In genomic region chr3:75556695-75557291, GRCm38 (mm10) we compare ENCODE assay signal across 7 mouse cellular contexts. TPM values are rescaled to one million over a fixed set of nuclear protein-coding genes. Genes with fewer than 3 reads are reported as not detected.
DNase-seq lines count a peak whose midpoint lies in the region; ATAC-seq lines count a peak whose summit lies in the region.

Gene Pdcd10, minus strand, starts transcription at chr3:75556856.

- ATAC-seq in embryonic facial prominence, embryonic 12.5 days (ENCODE audit: insufficient number of reproducible peaks, insufficient read depth, low FRiP score, low TSS enrichment) = peak; percentile 99
- ATAC-seq in limb, embryonic 11.5 days (ENCODE audit: insufficient number of reproducible peaks, low FRiP score, low TSS enrichment, low read depth) = peak; percentile 99
- ATAC-seq in midbrain, embryonic 14.5 days (ENCODE audit: low FRiP score, low TSS enrichment) = peak; percentile 96

- H3K4me1 ChIP-seq in embryonic facial prominence, embryonic 12.5 days = peaks cover 8% of the 10 kb centered on the region
- no peaks in the 10 kb centered on the region for H3K4me1 ChIP-seq in limb, embryonic 11.5 days (ENCODE audit: control insufficient read depth, insufficient read depth, low read length)
- H3K4me1 ChIP-seq in midbrain, embryonic 14.5 days (ENCODE audit: control insufficient read depth, insufficient read depth, low read length) = peaks cover 14% of the 10 kb centered on the region

- H3K9me3 ChIP-seq in embryonic facial prominence, embryonic 12.5 days = no peaks in the 10 kb centered on the region
- no peaks in the 10 kb centered on the region for H3K9me3 ChIP-seq in limb, embryonic 11.5 days (ENCODE audit: control insufficient read depth, low read length)
- H3K9me3 ChIP-seq in midbrain, embryonic 14.5 days (ENCODE audit: control insufficient read depth, low read length) = no peaks in the 10 kb centered on the region

- DNase-seq in adrenal gland, postnatal 25 days = peak; percentile 98
- peak; percentile 100 for DNase-seq in heart, adult 11 months
- peak; percentile 100 for DNase-seq in kidney, adult 18-20 months
- peak; percentile 100 for DNase-seq in limb, embryonic 11.5 days (ENCODE audit: low spot score)
- DNase-seq in midbrain, embryonic 14.5 days = peak; percentile 100
- peak; percentile 100 for DNase-seq in spleen, adult 18-20 months

- peak within 1 kb of the TSS; percentile 92 for H3K9ac ChIP-seq in embryonic facial prominence, embryonic 12.5 days
- peak within 1 kb of the TSS; percentile 88 for H3K9ac ChIP-seq in limb, embryonic 11.5 days (ENCODE audit: low read length)
- peak within 1 kb of the TSS; percentile 90 for H3K9ac ChIP-seq in midbrain, embryonic 14.5 days (replicated peaks; ENCODE audit: low read length)

- no peaks in the 10 kb centered on the region for H3K36me3 ChIP-seq in embryonic facial prominence, embryonic 12.5 days
- H3K36me3 ChIP-seq in limb, embryonic 11.5 days (ENCODE audit: control insufficient read depth, insufficient read depth, low read length) = no peaks in the 10 kb centered on the region
- H3K36me3 ChIP-seq in midbrain, embryonic 14.5 days (ENCODE audit: control insufficient read depth, insufficient read depth, low read length) = no peaks in the 10 kb centered on the region

- peak within 1 kb of the TSS; percentile 75 for H3K27ac ChIP-seq in embryonic facial prominence, embryonic 12.5 days
- no peak within 1 kb of the TSS for H3K27ac ChIP-seq in limb, embryonic 11.5 days (replicated peaks; ENCODE audit: low read depth, low read length)
- H3K27ac ChIP-seq in midbrain, embryonic 14.5 days (replicated peaks; ENCODE audit: low read depth, low read length) = peak within 1 kb of the TSS; percentile 83

- H3K4me3 ChIP-seq in embryonic facial prominence, embryonic 12.5 days = peak within 1 kb of the TSS; percentile 90
- peak within 1 kb of the TSS; percentile 93 for H3K4me3 ChIP-seq in limb, embryonic 11.5 days (ENCODE audit: low read depth, low read length)
- H3K4me3 ChIP-seq in midbrain, embryonic 14.5 days (replicated peaks; ENCODE audit: low read depth, low read length) = peak within 1 kb of the TSS; percentile 89

- H3K27me3 ChIP-seq in embryonic facial prominence, embryonic 12.5 days = no peaks in the 10 kb centered on the region
- no peaks in the 10 kb centered on the region for H3K27me3 ChIP-seq in limb, embryonic 11.5 days (ENCODE audit: control insufficient read depth, insufficient read depth, low read length)
- H3K27me3 ChIP-seq in midbrain, embryonic 14.5 days (ENCODE audit: control insufficient read depth, insufficient read depth, low read length) = no peaks in the 10 kb centered on the region

- under 1% methylated on average over 35 of the region's 35 CpGs for whole genome bisulfite sequencing in embryonic facial prominence, embryonic 12.5 days
- under 1% methylated on average over 35 of the region's 35 CpGs for WGBS in limb, embryonic 11.5 days
- under 1% methylated on average over 35 of the region's 35 CpGs for WGBS in midbrain, embryonic 14.5 days

- H3K4me2 ChIP-seq in embryonic facial prominence, embryonic 12.5 days (replicated peaks) = peak within 1 kb of the TSS; percentile 81
- peak within 1 kb of the TSS; percentile 80 for H3K4me2 ChIP-seq in limb, embryonic 11.5 days (ENCODE audit: low read depth, severe bottlenecking)
- H3K4me2 ChIP-seq in midbrain, embryonic 14.5 days (ENCODE audit: low read length) = peak within 1 kb of the TSS; percentile 78

RNA-seq across cellular contexts. Expression of gene Pdcd10, which starts in this region (rescaled TPM):
- total RNA-seq in adrenal gland, postnatal 25 days (2021) = 71.6 and 75.0 TPM in 2 replicates
- polyA plus RNA-seq in embryonic facial prominence, embryonic 12.5 days (2016; fragmentation: Nextera tagmentation; extraction: Ambion mirVana) = 87.2 and 88.3 TPM in 2 replicates
- polyA plus RNA-seq in limb, embryonic 11.5 days (2014; fragmentation: Nextera tagmentation; extraction: Ambion mirVana) = 92.5 and 94.0 TPM in 2 replicates
- polyA plus RNA-seq in midbrain, embryonic 14.5 days (2014; fragmentation: Nextera tagmentation; extraction: Ambion mirVana) = 91.4 and 96.0 TPM in 2 replicates
